Mouse (Mus musculus) neutrophil, adult 65 days (primary cell): ENCODE results near the gene Ttc33. TPM values are rescaled to one million over a fixed set of nuclear protein-coding genes. Genes with fewer than 3 reads are reported as not detected.

Source experiments
- total RNA-seq: library from RNA; stranded (reverse); gene quantifications from 2 replicates; pipeline ENCODE4 v1.2.4, GENCODE M21; 2023

The Ttc33 gene
- 14.1 and 16.5 TPM in 2 replicates for total RNA-seq

DNA sequence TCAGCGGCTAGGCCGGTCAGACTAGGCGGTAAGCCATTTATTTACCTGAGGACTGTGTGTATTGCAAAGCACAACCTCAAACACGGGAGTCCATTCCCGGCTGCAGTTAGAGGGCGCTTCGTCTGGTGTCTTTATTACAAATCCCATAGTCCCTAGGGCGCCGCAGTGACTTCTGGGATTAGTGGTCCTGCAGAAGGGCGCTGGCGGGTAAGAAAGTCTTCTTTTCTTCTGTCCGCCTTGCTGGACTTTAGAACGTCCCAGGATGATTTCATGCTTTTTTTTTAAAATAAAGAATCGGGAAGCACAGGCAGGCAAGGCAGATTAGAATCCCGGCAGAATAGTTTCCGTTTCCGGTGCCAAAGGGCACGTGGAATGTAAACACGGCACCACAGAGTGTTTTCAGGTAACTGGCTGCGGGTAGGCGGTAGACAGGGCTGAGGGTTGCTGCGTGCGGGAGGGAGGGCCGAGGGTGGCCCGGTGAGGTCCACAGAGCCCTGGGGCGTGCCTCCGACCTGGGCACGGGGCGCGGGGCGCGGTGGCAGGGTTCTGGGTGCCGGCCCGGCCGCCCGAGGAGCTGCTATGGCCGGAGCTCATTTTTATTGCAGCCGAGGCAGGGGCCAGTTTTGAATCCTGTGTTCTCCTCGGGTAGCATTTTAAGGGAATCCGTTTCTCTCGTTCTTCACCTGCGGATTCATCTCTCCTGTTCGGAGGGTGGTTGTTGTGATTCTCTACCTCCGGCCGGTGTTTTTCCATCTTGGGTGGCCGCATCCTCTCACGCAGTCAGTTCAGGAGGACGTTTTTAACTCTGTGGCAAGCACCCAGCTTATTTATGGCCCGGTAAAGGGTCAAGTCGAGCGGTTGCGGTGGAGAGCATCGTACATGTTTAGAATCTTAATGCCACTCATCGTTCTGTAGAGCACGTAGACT lies at the start of gene Ttc33:
Gene Ttc33 (plus strand): TSS at position 160 of the 927 bp plus-strand sequence.

DNA sequence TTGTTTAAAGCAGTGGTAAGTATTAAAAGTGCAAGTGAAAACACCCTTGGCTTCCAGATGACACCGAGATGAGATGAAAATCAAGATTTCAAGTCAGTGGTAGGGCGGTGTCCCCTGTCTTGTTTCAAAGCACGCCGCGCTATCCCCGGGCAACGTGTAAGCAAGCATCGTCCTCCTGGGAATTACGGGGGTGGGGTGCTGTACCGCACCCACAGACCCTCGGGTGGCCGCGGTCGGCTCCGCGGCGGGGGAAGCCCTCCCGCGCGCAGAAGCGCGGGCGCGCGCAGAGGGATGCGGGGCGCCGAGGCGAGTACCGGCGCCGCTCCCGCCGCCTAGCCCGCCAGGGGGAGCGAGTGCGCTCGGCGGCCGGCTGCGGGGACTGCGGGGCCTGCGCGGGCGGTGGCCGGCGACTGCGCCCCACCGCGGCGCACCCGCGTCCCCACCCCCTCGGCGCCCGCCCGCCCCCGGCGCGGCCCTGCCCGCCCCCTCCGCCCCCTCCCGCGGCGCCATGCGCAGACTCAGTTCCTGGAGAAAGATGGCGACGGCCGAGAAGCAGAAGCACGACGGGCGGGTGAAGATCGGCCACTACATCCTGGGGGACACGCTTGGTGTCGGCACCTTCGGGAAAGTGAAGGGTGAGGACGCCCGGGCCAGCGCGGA lies 41.8 kb upstream of the Ttc33 start, which contains the start of gene Prkaa1:
Gene Prkaa1 (plus strand): TSS at position 501 of the 660 bp plus-strand sequence.

DNA sequence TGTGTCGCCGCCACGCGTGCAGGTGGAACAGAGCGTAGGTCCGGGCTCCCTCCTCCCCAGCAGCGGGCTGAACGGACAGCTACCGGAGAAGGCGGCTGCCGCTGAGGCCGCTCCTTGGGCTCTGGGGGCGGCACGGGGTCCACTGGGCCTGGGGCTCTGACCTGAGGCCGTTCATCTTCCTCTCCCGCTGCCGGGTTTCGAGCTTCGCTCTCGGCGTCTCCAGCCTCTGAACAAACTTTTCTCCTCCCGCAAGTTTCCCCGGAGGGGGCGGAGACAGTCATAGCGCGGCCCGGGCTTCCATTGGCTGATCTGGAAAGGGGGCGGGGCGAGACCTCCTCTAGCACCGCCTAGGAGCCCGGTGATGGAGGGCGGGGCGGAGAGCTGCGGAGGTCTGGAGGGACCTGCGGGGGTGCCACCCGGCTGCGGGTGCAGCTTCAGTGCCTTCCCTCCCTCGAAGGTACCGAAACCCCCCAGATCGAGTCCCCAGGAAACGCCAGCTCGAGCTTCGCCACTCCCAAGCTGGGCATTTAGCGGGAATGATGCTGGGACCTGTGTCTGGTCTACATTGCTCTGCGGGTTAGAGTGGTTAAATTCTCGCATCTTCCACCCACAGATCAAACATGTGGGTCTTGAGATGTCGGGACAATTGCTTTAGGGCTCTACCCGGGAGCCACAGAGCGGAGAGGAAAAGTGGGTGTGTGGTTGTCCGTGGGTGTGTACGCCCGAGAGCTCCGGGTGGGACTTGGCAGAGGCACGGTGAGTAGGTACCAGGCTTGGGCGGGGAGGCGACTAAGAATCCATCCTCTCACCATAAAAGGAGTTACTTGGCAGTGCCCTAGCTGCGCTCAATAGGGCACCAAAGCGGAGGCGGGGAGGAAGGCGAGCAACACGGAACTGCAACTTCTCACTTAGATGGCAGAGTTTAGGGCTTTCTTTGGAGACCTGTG lies 58.9 kb downstream of the Ttc33 start, which contains the start of gene Ptger4:
Gene Ptger4 (minus strand): TSS at position 229 of the 947 bp plus-strand sequence.

Other genes with a start within 250 kb of the Ttc33 start
- not detected in 2 replicates for gene C7, start 121.8 kb upstream of the Ttc33 start, total RNA-seq
- gene Card6, start 77.0 kb upstream of the Ttc33 start, total RNA-seq: 21.1 and 23.7 TPM in 2 replicates
- 242 and 287 TPM in 2 replicates for gene Rpl37, start 68.9 kb upstream of the Ttc33 start, total RNA-seq
- gene Prkaa1, start 41.7 kb upstream of the Ttc33 start, total RNA-seq: 23.9 and 25.2 TPM in 2 replicates
- 16.6 and 20.9 TPM in 2 replicates for gene Ptger4, start 58.7 kb downstream of the Ttc33 start, total RNA-seq